Mouse (Mus musculus): ENCODE data around the gene Flvcr2. TPM values are rescaled to one million over a fixed set of nuclear protein-coding genes. Genes with fewer than 3 reads are reported as not detected.

Flvcr2 gene
- polyA plus RNA-seq, 1 experiment from 2014 or later: 23.3 TPM

DNA sequence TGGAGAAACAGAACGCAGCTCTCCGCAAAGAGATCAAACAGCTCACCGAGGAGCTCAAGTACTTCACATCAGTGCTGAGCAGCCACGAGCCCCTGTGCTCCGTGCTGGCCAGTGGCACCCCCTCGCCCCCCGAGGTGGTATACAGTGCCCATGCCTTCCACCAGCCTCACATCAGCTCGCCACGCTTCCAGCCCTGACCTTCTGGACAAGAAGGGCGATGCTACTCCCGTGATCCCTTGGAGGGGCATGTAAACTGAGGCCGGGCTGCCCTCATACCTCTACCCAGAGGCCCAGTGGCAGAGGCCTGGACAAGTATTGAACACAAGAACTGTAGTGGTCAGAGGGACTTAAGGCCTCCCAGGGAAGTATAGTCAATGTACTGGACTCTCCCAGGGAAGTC lies 37.8 kb upstream of the Flvcr2 start:
- H3K9ac ChIP-seq (replicated peaks; ENCODE audit: low read depth): no peak overlapping the region
- TF ChIP-seq CTCF (IDR thresholded peaks at IDR 0.05) (no peak), EP300 (IDR thresholded peaks at IDR 0.05) (no peak)
- no peak overlapping the region for H3K4me2 ChIP-seq (replicated peaks; ENCODE audit: low read depth, low read length)
- no peak overlapping the region for H3K4me3 ChIP-seq (ENCODE audit: low read depth, low read length)
- no peaks in the 10 kb centered on the region for H3K27me3 ChIP-seq (replicated peaks; ENCODE audit: insufficient read depth, low read length)
- ATAC-seq: no peak
- no peaks in the 10 kb centered on the region for H3K36me3 ChIP-seq (ENCODE audit: insufficient read depth, low read length)
- 82% methylated on average over 12 of the region's 12 CpGs for WGBS
- no peak for DNase-seq (ENCODE audit: low spot score)
- H3K4me1 ChIP-seq (ENCODE audit: insufficient read depth, low read depth, low read length): peaks cover 14% of the 10 kb centered on the region; the same call in 1 of the 2 replicates
- no peaks in the 10 kb centered on the region for H3K9me3 ChIP-seq (ENCODE audit: low read length)
- H3K27ac ChIP-seq (ENCODE audit: low read length): no peak overlapping the region

DNA sequence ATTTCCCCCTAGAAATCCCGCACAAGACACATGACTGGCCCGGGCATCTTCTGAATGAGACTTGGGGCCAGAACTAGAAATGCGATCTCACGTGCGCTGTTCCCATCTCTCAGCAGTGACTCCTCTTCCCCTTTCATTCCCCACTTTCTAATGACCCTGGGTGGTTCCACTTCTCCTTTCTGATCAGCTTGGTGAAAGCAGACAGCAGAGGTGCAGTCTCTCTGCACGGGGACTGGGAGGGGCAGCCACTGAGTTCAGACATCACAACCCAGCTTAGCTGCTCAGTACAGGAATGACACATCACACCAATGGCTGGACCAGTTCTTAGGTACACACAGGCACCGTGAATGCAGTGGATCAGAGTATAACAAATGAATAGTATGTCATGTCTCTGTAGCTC lies 35.6 kb upstream of the Flvcr2 start:
- H3K4me2 ChIP-seq (replicated peaks; ENCODE audit: low read depth, low read length): no peak overlapping the region
- no peak overlapping the region for H3K27ac ChIP-seq (ENCODE audit: low read length)
- H3K9ac ChIP-seq (replicated peaks; ENCODE audit: low read depth): no peak overlapping the region
- peak; percentile 45; the same call in 1 of the 2 replicates for ATAC-seq
- peak; percentile 46 for DNase-seq (ENCODE audit: low spot score)
- WGBS: 65% methylated on average over 7 of the region's 7 CpGs
- H3K36me3 ChIP-seq (ENCODE audit: insufficient read depth, low read length): no peaks in the 10 kb centered on the region
- peaks cover 5% of the 10 kb centered on the region; the same call in 1 of the 2 replicates for H3K4me1 ChIP-seq (ENCODE audit: insufficient read depth, low read depth, low read length)
- TF ChIP-seq EP300 (IDR thresholded peaks at IDR 0.05) (no peak), CTCF (IDR thresholded peaks at IDR 0.05) (no peak)
- H3K4me3 ChIP-seq (ENCODE audit: low read depth, low read length): no peak overlapping the region
- no peaks in the 10 kb centered on the region for H3K27me3 ChIP-seq (replicated peaks; ENCODE audit: insufficient read depth, low read length)
- H3K9me3 ChIP-seq (ENCODE audit: low read length): no peaks in the 10 kb centered on the region

GRCm38 (mm10) chr12:85712587-85712986 lies 33.8 kb upstream of the Flvcr2 start:
- H3K9ac ChIP-seq (replicated peaks; ENCODE audit: low read depth): no peak overlapping the region
- no peaks in the 10 kb centered on the region for H3K36me3 ChIP-seq (ENCODE audit: insufficient read depth, low read length)
- DNase-seq (ENCODE audit: low spot score): no peak
- H3K4me1 ChIP-seq (ENCODE audit: insufficient read depth, low read depth, low read length): no peaks in the 10 kb centered on the region
- no peaks in the 10 kb centered on the region for H3K27me3 ChIP-seq (replicated peaks; ENCODE audit: insufficient read depth, low read length)
- no peak overlapping the region for H3K4me2 ChIP-seq (replicated peaks; ENCODE audit: low read depth, low read length)
- 84% methylated on average over 2 of the region's 2 CpGs for WGBS
- H3K9me3 ChIP-seq (ENCODE audit: low read length): no peaks in the 10 kb centered on the region
- ATAC-seq: no peak
- no peak overlapping the region for H3K27ac ChIP-seq (ENCODE audit: low read length)
- TF ChIP-seq CTCF (IDR thresholded peaks at IDR 0.05) (no peak), EP300 (IDR thresholded peaks at IDR 0.05) (no peak)
- no peak overlapping the region for H3K4me3 ChIP-seq (ENCODE audit: low read depth, low read length)

GRCm38 (mm10) chr12:85714126-85714525 lies 32.2 kb upstream of the Flvcr2 start:
- Histone ChIP-seq H3K9ac (replicated peaks; ENCODE audit: low read depth) (no peak overlapping the region), H3K9me3 (ENCODE audit: low read length) (no peaks in the 10 kb centered on the region), H3K27ac (ENCODE audit: low read length) (no peak overlapping the region), H3K4me1 (ENCODE audit: insufficient read depth, low read depth, low read length) (no peaks in the 10 kb centered on the region), H3K4me2 (replicated peaks; ENCODE audit: low read depth, low read length) (no peak overlapping the region), H3K4me3 (ENCODE audit: low read depth, low read length) (no peak overlapping the region), H3K27me3 (replicated peaks; ENCODE audit: insufficient read depth, low read length) (no peaks in the 10 kb centered on the region), H3K36me3 (ENCODE audit: insufficient read depth, low read length) (no peaks in the 10 kb centered on the region)
- DNase-seq (ENCODE audit: low spot score) (no peak), ATAC-seq (no peak)
- WGBS: 90% methylated on average over 5 of the region's 5 CpGs
- no peak for TF ChIP-seq CTCF (IDR thresholded peaks at IDR 0.05)
- TF ChIP-seq EP300 (IDR thresholded peaks at IDR 0.05): no peak

DNA sequence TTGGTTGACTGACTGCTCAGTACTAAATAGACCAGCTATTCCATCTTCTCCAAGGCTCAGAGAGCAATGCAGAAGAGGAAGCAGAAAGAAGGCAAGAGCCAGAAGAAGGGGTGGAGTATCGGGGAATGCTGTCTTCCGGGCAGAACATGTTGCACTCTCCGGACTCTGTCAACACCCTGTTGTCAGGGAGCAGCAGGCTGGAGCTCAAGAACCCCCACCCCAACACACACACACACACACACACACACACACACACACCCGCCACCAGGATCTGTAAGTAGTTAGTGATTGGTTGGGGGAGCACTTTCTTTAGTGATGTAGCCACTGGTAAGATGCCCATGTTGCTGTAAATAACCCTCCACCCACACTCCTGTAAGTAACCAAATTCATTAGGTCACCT lies 21.0 kb upstream of the Flvcr2 start:
- WGBS: 48% methylated on average over 4 of the region's 4 CpGs
- DNase-seq (ENCODE audit: low spot score): no peak
- Histone ChIP-seq H3K9ac (replicated peaks; ENCODE audit: low read depth) (no peak overlapping the region), H3K9me3 (ENCODE audit: low read length) (no peaks in the 10 kb centered on the region), H3K4me2 (replicated peaks; ENCODE audit: low read depth, low read length) (no peak overlapping the region), H3K36me3 (ENCODE audit: insufficient read depth, low read length) (no peaks in the 10 kb centered on the region), H3K4me1 (ENCODE audit: insufficient read depth, low read depth, low read length) (no peaks in the 10 kb centered on the region), H3K4me3 (ENCODE audit: low read depth, low read length) (no peak overlapping the region), H3K27me3 (replicated peaks; ENCODE audit: insufficient read depth, low read length) (no peaks in the 10 kb centered on the region), H3K27ac (ENCODE audit: low read length) (no peak overlapping the region)
- TF ChIP-seq EP300 (IDR thresholded peaks at IDR 0.05) (no peak), CTCF (IDR thresholded peaks at IDR 0.05) (no peak)
- no peak for ATAC-seq

DNA sequence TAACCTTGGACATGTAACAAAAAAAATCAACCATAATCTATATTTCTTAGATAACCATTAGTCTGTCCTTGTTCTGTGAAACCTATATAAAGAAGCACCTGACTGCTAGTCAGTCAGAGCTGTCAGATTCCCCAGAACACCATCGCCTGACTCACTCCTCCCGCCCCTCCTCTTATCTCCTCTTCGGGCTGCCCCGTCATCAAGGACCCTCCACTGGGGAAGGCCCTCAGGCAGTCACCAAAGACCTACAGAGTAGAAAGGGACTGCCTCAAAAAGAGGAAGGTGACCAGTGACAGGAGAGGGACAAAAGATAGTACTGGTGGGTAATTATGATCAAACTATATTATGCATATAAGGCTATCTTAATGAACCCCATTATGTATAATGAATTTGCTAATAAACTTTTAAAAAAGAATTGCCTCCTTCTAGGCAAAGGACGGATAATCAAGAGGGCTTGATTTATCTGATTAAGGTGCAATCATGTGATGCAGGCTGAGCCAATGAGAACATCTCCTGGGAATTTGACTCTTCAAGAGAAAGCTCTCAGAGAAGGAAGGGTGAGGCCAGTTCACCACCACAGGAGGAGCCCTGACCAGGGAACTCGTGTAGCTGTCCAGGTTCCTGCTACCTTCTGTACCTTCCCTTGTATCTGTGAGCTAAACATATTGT lies 19.5 kb upstream of the Flvcr2 start:
- DNase-seq (ENCODE audit: low spot score): no peak
- H3K27me3 ChIP-seq (replicated peaks; ENCODE audit: insufficient read depth, low read length): no peaks in the 10 kb centered on the region
- no peak overlapping the region for H3K4me2 ChIP-seq (replicated peaks; ENCODE audit: low read depth, low read length)
- H3K9ac ChIP-seq (replicated peaks; ENCODE audit: low read depth): no peak overlapping the region
- 35% methylated on average over 6 of the region's 6 CpGs for WGBS
- no peaks in the 10 kb centered on the region for H3K9me3 ChIP-seq (ENCODE audit: low read length)
- no peak for TF ChIP-seq CTCF (IDR thresholded peaks at IDR 0.05)
- no peak for TF ChIP-seq EP300 (IDR thresholded peaks at IDR 0.05)
- H3K36me3 ChIP-seq (ENCODE audit: insufficient read depth, low read length): no peaks in the 10 kb centered on the region
- no peak overlapping the region for H3K4me3 ChIP-seq (ENCODE audit: low read depth, low read length)
- no peaks in the 10 kb centered on the region for H3K4me1 ChIP-seq (ENCODE audit: insufficient read depth, low read depth, low read length)
- ATAC-seq: no peak
- H3K27ac ChIP-seq (ENCODE audit: low read length): no peak overlapping the region

All from lung, postnatal 0 days (tissue).